Mouse (Mus musculus) stomach, adult 2 months (tissue): ENCODE results near the gene Apoa5. TPM values are rescaled to one million over a fixed set of nuclear protein-coding genes. Genes with fewer than 3 reads are reported as not detected.

Experiments used
- polyA plus RNA-seq: library from polyadenylated mRNA; depleted of rRNA; stranded (reverse); fragments of >200 nt; gene quantifications from 2 replicates; pipeline ENCODE4 v1.2.3, GENCODE M21; 2012; rRNA removed

Apoa5 gene
- 0.14 and 0.74 TPM in 2 replicates for polyA plus RNA-seq

GRCm38 (mm10) chr9:46268343-46268873 lies at the start of gene Apoa5:
Gene Apoa5, plus strand, starts transcription at chr9:46268633.

GRCm38 (mm10) chr9:46228491-46228890 lies 39.9 kb upstream of the Apoa5 start, which contains the start of gene Apoa1:
Gene Apoa1, plus strand, starts transcription at chr9:46228580.

GRCm38 (mm10) chr9:46235596-46235648 lies 33.0 kb upstream of the Apoa5 start, which contains the start of gene Apoc3:
Gene Apoc3, minus strand, starts transcription at chr9:46235636.

GRCm38 (mm10) chr9:46240526-46241153 lies 27.8 kb upstream of the Apoa5 start, which contains the start of gene Apoa4:
Gene Apoa4, plus strand, starts transcription at chr9:46240696.

GRCm38 (mm10) chr9:46272677-46273454 lies 4.4 kb downstream of the Apoa5 start, which contains the start of gene Zpr1:
Gene Zpr1, plus strand, starts transcription at chr9:46273064.

GRCm38 (mm10) chr9:46282631-46283436 lies 14.4 kb downstream of the Apoa5 start, which contains the start of gene Bud13:
Gene Bud13, plus strand, starts transcription at chr9:46283008.

GRCm38 (mm10) chr9:46319886-46320285 lies 51.5 kb downstream of the Apoa5 start, which contains the start of gene 4931429L15Rik:
Gene 4931429L15Rik, minus strand, starts transcription at chr9:46319986.

Other genes starting within 250 kb of the Apoa5 start
- 510 and 738 TPM in 2 replicates for gene Apoa1, start 40.1 kb upstream of the Apoa5 start, polyA plus RNA-seq
- 0.92 and 2.2 TPM in 2 replicates for gene Apoc3, start 33.0 kb upstream of the Apoa5 start, polyA plus RNA-seq
- gene Apoa4, start 27.9 kb upstream of the Apoa5 start, polyA plus RNA-seq: 14.9 and 26.8 TPM in 2 replicates
- 6.0 and 13.7 TPM in 2 replicates for gene Zpr1, start 4.4 kb downstream of the Apoa5 start, polyA plus RNA-seq
- gene Bud13, start 14.4 kb downstream of the Apoa5 start, polyA plus RNA-seq: 3.0 and 3.6 TPM in 2 replicates
- gene 4931429L15Rik, start 51.4 kb downstream of the Apoa5 start, polyA plus RNA-seq: not detected in 2 replicates